Mouse (Mus musculus): Measurements from ENCODE around the gene Usp20.

Usp20 gene

DNA sequence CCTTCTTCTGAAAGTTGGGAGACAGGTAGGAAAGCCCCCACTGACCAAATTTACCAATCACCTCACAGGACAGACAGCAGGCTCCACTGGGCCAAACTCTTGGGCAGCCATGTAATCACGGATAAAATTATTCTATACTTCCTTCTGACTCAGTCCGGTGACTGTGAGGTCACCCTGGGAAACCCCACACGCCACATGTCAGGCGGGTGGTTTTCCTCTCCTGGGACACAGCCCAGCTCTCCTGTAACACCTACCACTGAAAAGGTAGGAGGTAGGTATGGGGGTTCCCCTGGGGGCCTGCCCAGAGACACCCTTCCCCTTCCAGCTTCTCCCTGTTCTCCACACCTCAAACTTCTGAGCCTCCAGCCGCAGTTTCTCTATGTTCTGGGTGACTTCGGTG, 54.7 kb downstream of the Usp20 start:
- in situ Hi-C loops (cut with MboI, MseI) = no loop called here

DNA sequence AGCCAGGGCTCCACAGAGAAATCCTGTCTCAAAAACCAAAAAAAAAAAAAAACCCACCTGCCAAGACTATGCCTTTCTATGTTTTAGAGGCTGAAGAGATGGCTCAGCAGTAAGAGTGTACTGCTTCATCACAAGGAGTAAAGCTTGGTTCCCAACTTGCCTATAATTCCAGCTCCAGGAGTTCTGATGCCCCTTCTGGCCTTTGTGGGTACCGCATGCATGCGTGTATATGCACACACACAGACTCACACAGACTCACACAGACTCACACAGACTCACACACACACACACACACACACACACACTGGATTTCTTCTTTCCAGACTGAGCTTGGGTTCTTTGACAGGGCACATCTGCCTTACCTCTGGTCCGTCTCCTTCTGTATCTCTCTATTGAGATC, 58.0 kb downstream of the Usp20 start:
- in situ Hi-C loops (cut with MboI, MseI) = no loop called here

DNA sequence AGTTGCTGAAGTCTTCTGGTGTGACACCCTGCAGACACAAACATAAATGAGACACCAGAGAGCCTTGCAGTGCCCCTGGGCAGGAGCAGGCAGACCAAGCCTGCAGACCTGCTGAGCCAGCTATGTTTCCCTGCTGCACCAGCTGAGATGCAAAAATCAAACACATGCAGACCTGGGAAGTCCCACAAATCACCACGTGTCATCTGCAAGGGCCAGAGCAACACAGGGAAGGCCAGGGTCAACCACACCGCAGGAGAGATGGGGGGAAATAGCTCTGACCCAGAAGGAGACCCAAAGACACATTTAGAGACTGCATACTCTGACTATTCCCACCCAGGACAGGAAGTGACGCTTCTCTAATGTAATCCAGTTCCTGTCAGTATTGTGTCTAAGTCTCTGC, 58.4 kb downstream of the Usp20 start:
- in situ Hi-C loops (cut with MboI, MseI) = no loop called here

DNA sequence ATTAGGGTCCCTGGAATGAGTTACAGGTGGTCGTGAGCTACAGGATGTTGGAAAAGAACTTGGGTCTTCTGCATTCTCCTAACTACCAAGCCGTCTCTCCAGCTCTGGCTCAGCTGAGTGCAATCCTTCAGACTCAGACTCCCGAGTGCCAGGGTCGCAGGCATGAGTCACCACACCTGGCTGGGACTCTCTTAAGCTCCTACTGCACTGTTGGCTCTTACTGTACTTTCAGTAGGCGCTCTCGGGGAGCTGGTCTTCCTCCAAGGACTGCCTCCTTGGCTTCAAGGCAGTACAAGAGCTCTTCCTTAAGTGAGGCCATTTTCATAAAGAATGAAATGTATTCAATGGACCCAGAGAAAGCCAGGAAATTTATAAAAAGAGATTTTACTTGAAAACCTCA, 59.3 kb downstream of the Usp20 start:
- in situ Hi-C loops (cut with MboI, MseI) = no loop called here

DNA sequence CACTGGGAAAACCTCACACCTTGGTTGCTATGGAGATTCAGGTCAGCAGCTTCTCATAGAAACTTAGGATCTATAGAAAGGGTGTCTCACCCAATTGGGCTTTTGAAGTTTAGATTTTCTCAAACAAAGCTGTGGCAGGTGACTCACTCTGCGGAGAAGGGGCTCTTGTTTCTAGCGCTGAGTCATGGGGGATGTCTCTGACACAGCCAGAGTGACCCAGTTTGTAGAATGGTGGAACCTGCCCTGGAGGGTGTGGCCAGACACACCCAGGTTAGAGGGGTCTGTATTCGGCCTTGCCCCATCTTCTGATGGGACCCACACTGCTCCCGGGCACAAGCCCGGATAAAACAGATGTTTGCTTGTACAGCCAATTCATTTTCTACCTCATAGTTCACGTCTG, 60.8 kb downstream of the Usp20 start:
- in situ Hi-C loops (cut with MboI, MseI) = no loop called here

DNA sequence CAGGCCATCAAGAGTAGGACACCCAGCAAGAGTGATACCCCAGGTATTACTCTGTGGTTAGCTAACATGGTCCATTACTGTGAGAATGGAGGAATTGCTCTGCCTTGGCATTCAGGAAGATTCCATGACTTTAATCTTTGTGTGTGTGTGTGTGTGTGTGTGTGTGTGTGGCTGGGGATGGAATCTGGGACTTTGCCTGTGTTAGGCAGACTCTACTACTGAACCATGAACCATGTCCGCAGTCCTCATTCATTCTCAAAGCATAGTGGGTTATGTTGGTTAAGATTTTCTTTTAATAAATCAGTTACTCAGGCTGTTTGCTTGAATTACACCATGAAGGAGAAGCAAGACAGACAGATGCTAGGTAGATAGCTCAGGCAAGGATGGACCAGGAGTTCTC, 61.8 kb downstream of the Usp20 start:
- in situ Hi-C loops (cut with MboI, MseI) = no loop called here

DNA sequence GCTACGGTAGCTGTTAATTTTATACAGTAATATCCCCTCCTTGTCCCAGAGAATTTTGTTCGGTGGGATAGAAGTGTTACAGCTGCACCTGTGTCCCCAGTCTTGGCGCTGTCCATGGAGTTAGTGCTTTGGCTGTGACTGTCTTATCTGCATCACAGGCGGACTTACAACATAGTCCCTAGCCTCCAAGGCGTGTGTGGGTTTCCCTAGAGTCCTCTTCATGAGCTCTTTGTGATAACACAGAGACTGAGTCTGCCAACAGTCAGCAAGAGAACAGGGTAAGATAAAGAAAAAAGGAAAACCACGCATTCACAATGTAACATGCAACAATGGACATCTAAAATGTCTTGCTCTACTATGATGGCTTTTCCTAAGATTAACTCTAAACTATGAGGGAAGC, 66.0 kb downstream of the Usp20 start:
- in situ Hi-C loops (cut with MboI, MseI) = no loop called here

DNA sequence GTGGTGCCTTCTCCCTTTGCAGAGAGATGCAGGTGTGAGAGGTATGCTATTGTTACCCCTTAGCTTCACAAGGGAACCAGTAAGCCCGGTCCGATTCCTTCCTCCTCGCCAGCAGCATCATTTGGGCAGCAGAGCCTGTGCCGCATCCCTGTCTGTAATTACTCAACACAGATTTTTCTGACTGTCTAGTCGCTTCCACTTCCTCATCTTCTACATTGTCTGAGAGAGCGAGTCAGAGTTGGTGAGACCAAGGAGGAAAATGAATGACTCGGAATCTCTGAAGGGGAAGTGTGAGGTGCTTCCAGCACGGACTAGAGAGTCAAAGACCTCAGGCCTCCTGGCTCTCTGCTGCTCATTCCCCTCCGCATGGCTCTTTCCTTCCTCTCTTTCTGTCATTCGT, 70.4 kb downstream of the Usp20 start:
- in situ Hi-C loops (cut with MboI, MseI) = no loop called here

DNA sequence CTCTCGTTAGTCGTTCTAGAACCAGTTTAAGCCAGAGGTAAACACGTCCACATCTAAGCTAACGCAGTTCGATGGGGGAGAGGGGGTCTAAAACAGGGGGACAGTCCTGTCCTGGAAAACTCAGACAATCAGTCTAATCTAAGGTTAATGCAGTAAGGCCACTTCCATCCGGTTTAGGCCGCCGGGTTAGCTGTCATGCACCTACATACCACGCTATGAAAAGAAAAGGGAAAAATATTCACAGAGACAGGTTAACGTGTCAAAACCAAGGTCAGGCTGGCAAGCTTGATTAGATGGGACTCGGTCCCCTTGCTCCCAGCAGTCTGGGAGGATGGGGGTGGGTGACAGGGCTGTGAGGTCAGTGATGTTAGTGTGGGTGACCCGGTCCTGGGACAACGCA, 71.3 kb downstream of the Usp20 start:
- in situ Hi-C loops (cut with MboI, MseI) = no loop called here

DNA sequence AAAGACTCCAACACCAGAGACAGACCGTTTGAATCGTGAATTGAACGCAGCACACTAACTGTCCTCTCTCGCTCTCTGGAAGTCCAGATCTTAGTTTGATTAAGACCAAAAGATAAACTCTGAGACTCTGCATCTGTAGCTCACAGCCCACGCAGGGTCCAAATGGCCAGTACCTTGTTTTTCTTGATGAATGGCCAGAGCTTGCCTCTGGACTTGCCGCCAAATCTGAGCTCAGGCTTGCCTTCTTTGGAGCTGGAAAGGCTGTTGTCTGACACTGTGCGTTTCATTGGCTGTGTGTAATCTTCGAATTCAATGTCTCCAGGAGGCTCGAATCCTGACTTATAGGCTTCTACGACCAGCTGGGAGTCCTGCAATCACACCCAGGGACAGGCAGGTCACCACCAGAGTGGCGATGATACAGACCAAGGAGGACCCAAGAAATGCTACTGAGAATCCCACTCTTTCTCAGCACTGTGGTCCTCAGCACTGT, 71.8 kb downstream of the Usp20 start:
- in situ Hi-C loops (cut with MboI, MseI) = no loop called here

DNA sequence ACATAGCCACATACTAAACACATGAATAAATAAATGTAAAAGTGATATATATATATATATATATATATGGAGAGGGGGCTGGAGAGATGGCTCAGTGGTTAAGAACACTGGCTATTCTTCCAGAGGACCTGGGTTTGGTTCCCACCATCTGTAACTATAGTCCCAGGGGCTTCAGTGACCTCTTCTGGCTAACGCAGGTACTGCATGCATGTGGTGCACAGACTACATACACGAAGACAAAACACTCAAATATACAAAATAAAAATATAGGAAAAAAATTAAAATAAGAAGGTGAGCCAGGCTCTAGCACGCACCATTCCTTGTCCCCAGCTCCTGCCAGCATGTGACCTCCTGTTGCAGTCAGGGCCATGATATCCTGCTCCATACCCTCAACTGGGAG, 74.0 kb downstream of the Usp20 start:
- in situ Hi-C loops (cut with MboI, MseI) = no loop called here

DNA sequence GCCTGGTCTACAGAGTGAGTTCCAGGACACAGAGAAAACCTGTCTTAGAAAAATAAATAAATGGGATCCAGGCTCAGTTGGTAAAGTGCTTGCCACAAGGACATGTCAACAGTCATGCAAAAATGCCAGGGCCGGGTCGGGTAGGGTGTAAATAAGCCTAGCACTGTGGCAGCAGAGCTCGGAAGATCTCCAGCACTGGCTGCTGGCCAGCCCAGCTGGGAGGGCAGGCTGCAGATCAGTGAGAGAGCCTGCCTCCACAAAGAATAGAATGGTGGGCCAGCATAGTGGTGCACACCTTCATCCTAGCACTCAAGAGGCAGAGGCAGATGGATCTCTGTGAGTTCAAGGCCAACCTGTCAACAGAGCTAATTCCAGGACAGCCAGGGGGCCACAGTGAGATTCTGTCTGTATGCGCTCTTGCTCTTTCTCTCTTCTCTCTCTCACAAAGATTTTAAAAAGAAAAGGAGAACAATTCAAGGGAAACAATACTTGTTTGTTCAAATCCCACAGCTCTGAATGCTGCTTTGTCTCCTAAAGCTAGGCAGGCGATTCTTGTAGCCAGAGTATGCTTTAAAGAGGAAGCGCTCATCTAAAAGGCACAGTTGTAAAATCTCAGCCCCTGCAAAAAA, 75.6 kb downstream of the Usp20 start:
- in situ Hi-C loops (cut with MboI, MseI) = no loop called here

DNA sequence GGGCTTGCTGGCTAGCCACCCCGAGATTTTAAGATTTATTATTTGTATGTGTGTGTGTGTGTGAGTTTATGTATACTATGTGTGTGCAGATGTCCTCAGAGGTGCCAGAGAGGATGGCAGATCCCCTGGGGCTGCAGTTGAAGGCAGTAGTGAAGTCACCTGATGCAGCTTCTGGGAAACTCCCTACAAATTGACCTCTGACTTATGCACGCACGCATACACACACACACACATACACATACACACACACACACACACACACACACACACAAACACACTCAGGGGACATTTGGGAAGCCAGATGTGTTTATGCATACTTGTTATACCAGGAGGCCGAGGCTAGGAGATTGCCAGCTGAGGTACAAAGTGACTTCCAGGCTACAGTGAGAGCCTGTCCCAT, 76.4 kb downstream of the Usp20 start:
- in situ Hi-C loops (cut with MboI, MseI) = no loop called here

DNA sequence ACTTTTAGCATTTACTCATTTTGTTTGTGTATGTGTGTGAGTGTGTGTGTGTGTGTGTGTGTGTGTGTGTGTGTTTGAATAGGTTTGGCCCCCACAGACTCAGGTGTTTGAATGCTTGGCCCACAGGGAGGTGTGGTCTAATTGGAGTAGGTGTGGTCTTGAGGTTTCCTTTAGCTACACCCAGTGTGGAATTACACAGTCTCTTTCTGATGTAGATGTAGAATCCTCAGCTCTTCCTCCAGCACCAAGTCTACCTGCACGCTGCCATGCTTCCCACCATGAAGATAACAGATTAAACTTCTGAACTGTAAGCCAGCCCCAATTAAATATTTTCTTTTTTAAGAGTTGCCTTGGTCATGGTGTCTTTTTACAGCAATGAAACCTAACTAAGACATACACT, 78.2 kb downstream of the Usp20 start:
- in situ Hi-C loops (cut with MboI, MseI) = loop anchor here (10.0 kb wide), 1 partner anchor 55 kb away; no protein-coding TSS in a partner anchor

DNA sequence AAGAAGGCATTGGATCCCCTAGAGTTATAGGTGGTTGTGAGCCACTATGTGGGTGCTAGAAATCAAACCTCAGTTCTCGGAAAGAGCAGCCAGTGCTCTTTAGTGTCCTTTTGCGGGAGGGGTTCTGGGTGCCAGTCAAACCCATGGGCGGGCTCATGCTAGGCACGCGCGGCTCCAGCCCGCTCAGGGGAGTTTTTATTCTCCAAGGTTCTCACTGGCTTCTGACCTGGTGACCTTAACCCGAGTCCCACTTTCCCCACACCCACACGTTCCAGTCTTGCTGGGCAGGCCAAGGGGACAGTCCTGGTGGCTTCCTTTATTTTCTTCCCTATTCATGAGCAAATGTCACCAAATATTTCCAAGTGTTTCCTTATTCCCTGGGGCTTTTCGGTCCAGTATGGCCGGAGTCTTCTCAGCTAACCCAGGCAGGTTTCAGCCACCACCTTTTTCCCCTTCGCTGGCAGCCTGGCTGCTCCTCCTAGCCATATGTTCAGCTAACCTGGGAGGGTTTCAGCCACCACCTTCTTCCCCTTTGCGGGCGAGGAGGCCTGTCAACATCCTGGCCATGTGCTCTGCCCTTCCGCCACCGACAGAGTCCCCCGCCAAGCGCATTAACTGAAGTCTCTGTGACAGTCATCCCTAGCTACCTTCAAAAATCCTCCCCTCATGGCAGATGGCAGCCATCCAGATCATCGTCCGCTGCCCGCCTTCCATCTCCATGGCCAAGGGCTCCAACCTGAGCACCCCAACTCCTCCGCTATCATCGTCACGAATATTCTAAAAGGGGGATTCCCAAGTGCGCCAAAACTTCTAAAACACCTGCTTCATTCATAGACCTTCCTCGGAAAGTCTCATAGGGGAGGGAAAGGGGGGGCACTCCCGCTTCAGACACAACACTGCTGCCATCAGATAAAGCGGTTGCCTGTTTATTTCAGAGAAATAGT, 79.0 kb downstream of the Usp20 start:
- in situ Hi-C loops (cut with MboI, MseI) = loop anchor here (10.0 kb wide), 1 partner anchor 54 kb away; no protein-coding TSS in a partner anchor

DNA sequence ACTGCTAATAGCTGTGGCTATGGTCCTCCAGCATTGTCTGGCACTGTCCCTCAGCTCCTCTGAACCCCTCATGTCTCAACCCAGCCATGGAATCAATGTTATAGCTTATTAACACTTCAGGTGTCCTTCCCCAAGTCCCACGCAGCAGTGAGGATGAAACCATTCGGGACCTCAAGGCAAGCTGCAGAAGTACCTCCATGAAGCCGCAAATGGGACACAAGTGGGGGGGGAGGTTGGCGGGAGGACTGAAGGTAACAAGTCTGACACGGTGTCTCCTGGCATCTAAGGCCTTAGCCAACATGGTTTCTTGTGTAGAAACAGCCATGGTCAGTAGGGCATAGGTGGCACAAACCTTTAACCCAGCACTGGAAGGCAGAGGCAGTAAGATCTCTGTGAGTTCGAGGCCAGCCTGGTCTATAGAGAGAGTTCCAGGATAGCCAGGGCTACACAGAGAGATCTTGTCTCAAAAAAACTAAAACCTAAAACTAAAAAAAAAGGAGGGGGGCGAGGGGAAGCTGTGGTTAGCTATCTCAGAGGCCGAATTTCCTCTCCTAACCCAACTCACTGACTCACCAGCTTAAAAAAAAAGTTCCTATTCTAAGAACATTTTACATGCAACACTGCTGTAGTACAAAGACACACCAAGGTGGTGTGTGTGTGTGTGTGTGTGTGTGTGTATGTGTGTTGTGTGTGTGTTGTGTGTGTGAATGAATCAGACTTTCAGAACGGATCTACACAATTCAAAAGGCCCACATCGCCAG, 80.0 kb downstream of the Usp20 start:
- in situ Hi-C loops (cut with MboI, MseI) = loop anchor here (10.0 kb wide), 1 partner anchor 53 kb away; no protein-coding TSS in a partner anchor

DNA sequence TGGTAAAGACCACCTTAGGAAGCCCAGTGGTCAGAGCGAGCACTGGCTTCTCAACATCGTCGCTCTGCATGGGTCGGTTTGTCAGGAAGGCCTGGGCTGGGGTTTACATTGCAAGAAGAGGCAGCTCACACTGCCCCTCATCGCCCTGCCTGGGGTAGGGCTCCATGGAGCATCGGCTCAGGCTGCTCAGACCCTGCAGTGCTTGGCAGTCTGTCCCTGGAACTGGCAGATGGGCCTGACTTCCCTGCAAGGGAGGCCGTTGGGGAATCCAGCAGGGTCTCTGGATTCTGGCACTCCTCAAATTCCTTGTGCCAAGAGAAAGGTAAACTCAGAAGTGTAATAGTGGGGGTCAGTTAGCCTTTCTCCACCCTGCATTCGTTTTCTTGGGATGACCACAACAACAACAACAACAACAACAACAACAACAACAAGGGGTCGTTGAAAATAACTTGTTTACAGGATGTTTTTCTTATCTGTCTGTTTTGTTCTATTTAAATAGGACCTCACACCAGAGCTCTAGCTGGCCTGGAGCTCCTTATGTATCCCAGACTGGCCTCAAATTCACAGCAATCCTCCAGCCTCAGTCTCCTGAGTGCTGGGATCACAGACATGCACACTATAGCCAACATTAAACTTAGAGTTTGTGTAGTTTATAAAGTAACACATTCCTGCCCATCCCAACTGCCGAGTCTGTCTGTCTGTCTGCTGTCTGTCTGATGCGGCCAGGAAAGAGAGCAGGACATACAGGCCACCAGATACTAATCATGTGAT, 84.1 kb downstream of the Usp20 start:
- in situ Hi-C loops (cut with MboI, MseI) = loop anchor here (10.0 kb wide), 1 partner anchor 49 kb away; no protein-coding TSS in a partner anchor

DNA sequence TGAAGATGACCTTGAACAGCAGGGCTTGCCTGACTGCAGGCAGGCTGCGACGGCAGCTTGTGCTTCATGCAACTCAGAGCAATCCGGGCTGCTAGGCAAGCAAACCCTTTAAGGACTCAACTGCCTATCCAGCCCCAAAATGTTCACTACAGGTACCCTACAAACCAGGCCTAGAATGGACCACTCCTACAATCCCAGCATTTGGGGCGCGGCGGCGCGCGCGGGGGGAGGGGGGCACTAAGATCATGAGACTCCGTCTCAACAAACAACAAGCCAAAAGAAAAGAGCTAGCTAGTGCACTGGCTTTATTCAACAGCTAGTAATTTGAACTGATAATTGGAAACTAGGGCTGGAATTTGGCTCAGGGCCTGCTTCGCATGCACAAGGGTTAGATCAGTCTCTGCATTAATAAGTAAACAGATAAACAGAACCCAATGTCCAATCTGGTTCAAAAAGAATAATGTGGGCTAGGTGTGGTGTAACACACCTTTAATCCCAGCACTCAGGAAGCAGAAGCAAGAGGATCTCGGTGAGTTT, 85.0 kb downstream of the Usp20 start:
- in situ Hi-C loops (cut with MboI, MseI) = loop anchor here (10.0 kb wide), 1 partner anchor 48 kb away; no protein-coding TSS in a partner anchor

DNA sequence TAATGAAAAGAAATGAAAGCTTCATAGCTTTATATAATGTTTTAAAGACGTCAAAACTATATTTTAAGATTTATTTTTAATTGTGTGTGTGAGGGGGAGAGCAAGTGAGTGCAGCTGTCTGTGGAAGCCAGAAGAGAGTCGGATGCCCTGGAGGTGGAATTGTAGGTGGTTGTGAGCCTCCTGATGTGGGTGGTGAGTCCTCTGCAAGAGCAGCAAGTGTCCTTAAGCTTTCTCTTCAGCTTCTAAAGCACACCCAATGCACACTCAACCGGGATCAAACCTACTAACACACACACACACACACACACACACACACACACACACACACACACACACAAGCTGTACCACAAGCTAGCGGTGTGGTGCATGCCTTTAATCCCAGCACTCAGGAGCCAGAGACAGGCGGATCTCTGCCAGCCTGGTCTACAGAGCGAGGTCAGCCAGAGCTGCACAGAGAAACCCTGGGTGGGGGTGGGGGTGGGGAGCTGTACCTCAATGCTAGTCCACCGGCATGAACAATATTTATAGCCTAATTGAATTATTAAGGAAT, 85.7 kb downstream of the Usp20 start:
- in situ Hi-C loops (cut with MboI, MseI) = loop anchor here (10.0 kb wide), 1 partner anchor 47 kb away; no protein-coding TSS in a partner anchor
